Mouse (Mus musculus) MEL (cell line): ENCODE measurements at regions not wholly inside any gene's neighbourhood (a gene's known extent, or its start where the extent isn't known, plus 50 kb on each side); places are given as distances from the start of the nearest gene placed in this dataset.

ENCODE experiments used
- DNase-seq: peaks from one replicate; pipeline ENCODE4 v3.0.0; 2011; ENCODE audit warnings: low read depth, low spot score
- H3K27ac ChIP-seq: 2 replicates; pipeline ENCODE4 v1.5.1; 2012; ENCODE audit warnings: low read depth, mild to moderate bottlenecking, control low read depth, low read length, moderate library complexity; ENCODE audit not compliant: control insufficient read depth
- H3K27me3 ChIP-seq, 2 experiments: fragments of 150-350 bp in 1 of 2; sonication (generic) in 1 of 2; 2 replicates each; pipeline ENCODE4 v1.6.1; 2012; ENCODE audit warnings: low read length in 2 of 2, mild to moderate bottlenecking in 2 of 2, improper control_type of control experiment in 1 of 2, moderate library complexity in 1 of 2; ENCODE audit not compliant: insufficient read depth in 2 of 2, control insufficient read depth in 1 of 2
- H3K36me3 ChIP-seq, 2 experiments: 2 replicates each; pipeline ENCODE4 v1.6.1; 2012 to 2014; ENCODE audit warnings: low read length in 2 of 2, improper control_type of control experiment in 1 of 2, inconsistent platforms in 1 of 2, mild to moderate bottlenecking in 1 of 2; ENCODE audit not compliant: insufficient read depth in 2 of 2, control insufficient read depth in 1 of 2
- H3K4me1 ChIP-seq, 2 experiments: fragments of 150-350 bp in 1 of 2; sonication (generic) in 1 of 2; 2 replicates each; pipeline ENCODE4 v1.6.1; 2012; ENCODE audit warnings: low read length in 2 of 2, improper control_type of control experiment in 1 of 2, mild to moderate bottlenecking in 1 of 2; ENCODE audit not compliant: insufficient read depth in 2 of 2, control insufficient read depth in 1 of 2
- H3K4me3 ChIP-seq, 2 experiments: fragments of 150-350 bp in 1 of 2; sonication (generic) in 1 of 2; 2 replicates each; pipeline ENCODE4 v1.5.1; 2012; ENCODE audit warnings: low read depth in 2 of 2, low read length in 2 of 2, mild to moderate bottlenecking in 2 of 2, moderate library complexity in 2 of 2, control low read depth in 1 of 2, improper control_type of control experiment in 1 of 2; ENCODE audit not compliant: control insufficient read depth in 1 of 2, insufficient read depth in 1 of 2
- H3K79me2 ChIP-seq: 2 replicates; pipeline ENCODE4 v1.6.1; 2012; ENCODE audit warnings: mild to moderate bottlenecking, low read length, moderate library complexity; ENCODE audit not compliant: control insufficient read depth, poor library complexity, insufficient read depth
- H3K9ac ChIP-seq: 2 replicates; pipeline ENCODE4 v1.6.1; 2012; ENCODE audit warnings: low read depth, mild to moderate bottlenecking, control low read depth, low read length, moderate library complexity; ENCODE audit not compliant: control insufficient read depth, poor library complexity, severe bottlenecking
- H3K9me3 ChIP-seq: fragments of 150-350 bp; sonication (generic); replicated peaks from 2 replicates; pipeline ENCODE4 v1.6.1; 2012; ENCODE audit warnings: mild to moderate bottlenecking, low read length, improper control_type of control experiment, moderate library complexity; ENCODE audit not compliant: insufficient read depth
- CHD1 ChIP-seq: IDR thresholded peaks from 2 replicates; pipeline ENCODE4 v1.6.1; 2012; ENCODE audit warnings: low read depth, mild to moderate bottlenecking, inconsistent platforms, low read length, improper control_type of control experiment
- E2F4 ChIP-seq: IDR thresholded peaks from 2 replicates; pipeline ENCODE4 v1.6.1; 2011; ENCODE audit warnings: low read depth, low read length, improper control_type of control experiment, borderline replicate concordance
- ETS1 ChIP-seq: IDR thresholded peaks from 2 replicates; pipeline ENCODE4 v1.6.1; 2012; ENCODE audit warnings: low read depth, mild to moderate bottlenecking, inconsistent platforms, low read length, improper control_type of control experiment, moderate library complexity
- GATA1 ChIP-seq: IDR thresholded peaks from 2 replicates; pipeline ENCODE4 v1.6.1; 2011; ENCODE audit warnings: low read depth, low read length, improper control_type of control experiment
- JUND ChIP-seq: IDR thresholded peaks from 2 replicates; pipeline ENCODE4 v1.6.1; 2011; ENCODE audit warnings: low read depth, mild to moderate bottlenecking, improper control_type of control experiment, low read length
- MAFK ChIP-seq: IDR thresholded peaks from 2 replicates; pipeline ENCODE4 v1.6.1; 2011; ENCODE audit warnings: low read depth, mild to moderate bottlenecking, low read length, improper control_type of control experiment, borderline replicate concordance
- MAX ChIP-seq: IDR thresholded peaks from 2 replicates; pipeline ENCODE4 v1.6.1; 2011; ENCODE audit warnings: low read length, improper control_type of control experiment
- MYB ChIP-seq: IDR thresholded peaks from 2 replicates; pipeline ENCODE4 v1.6.1; 2011; ENCODE audit warnings: mild to moderate bottlenecking, low read depth, low read length, improper control_type of control experiment
- MYC ChIP-seq: IDR thresholded peaks from 2 replicates; pipeline ENCODE4 v1.6.1; 2011; ENCODE audit warnings: low read depth, mild to moderate bottlenecking, low read length, improper control_type of control experiment, moderate library complexity
- NELFE ChIP-seq: IDR thresholded peaks from 2 replicates; pipeline ENCODE4 v1.6.1; 2011; ENCODE audit warnings: low read depth, low read length, improper control_type of control experiment
- NRF1 ChIP-seq: IDR thresholded peaks from 2 replicates; pipeline ENCODE4 v1.6.1; 2014; ENCODE audit warnings: low read depth, mild to moderate bottlenecking, inconsistent platforms, low read length, improper control_type of control experiment, moderate library complexity; ENCODE audit not compliant: poor library complexity, insufficient read depth, severe bottlenecking
- POLR2A ChIP-seq, 2 experiments: IDR thresholded peaks; 2 replicates each; pipeline ENCODE4 v1.6.1; 2011 to 2012; ENCODE audit warnings: low read length in 2 of 2, mild to moderate bottlenecking in 2 of 2, control low read depth in 1 of 2, improper control_type of control experiment in 1 of 2, low read depth in 1 of 2, moderate library complexity in 1 of 2; ENCODE audit not compliant: control insufficient read depth in 1 of 2, insufficient read depth in 1 of 2, poor library complexity in 1 of 2
- POLR2AphosphoS2 ChIP-seq: IDR thresholded peaks from 2 replicates; pipeline ENCODE4 v1.6.1; 2011; ENCODE audit warnings: low read length, improper control_type of control experiment
- POLR2AphosphoS5 ChIP-seq: IDR thresholded peaks from 2 replicates; pipeline ENCODE4 v1.6.1; 2012; ENCODE audit warnings: low read depth, borderline replicate concordance, mild to moderate bottlenecking, inconsistent platforms, low read length, moderate library complexity, mixed read lengths
- RAD21 ChIP-seq: IDR thresholded peaks from 2 replicates; pipeline ENCODE4 v1.6.1; 2011; ENCODE audit warnings: mild to moderate bottlenecking, low read depth, low read length, improper control_type of control experiment
- RCOR1 ChIP-seq: IDR thresholded peaks from 2 replicates; pipeline ENCODE4 v1.6.1; 2012; ENCODE audit warnings: low read depth, mild to moderate bottlenecking, inconsistent platforms, low read length, improper control_type of control experiment
- SIN3A ChIP-seq: IDR thresholded peaks from 2 replicates; pipeline ENCODE4 v1.6.1; 2012; ENCODE audit warnings: low read length, improper control_type of control experiment, inconsistent platforms
- SMC3 ChIP-seq: IDR thresholded peaks from 2 replicates; pipeline ENCODE4 v1.6.1; 2011; ENCODE audit warnings: low read depth, low read length, improper control_type of control experiment
- TAL1 ChIP-seq: IDR thresholded peaks from 2 replicates; pipeline ENCODE4 v1.6.1; 2012; ENCODE audit warnings: mild to moderate bottlenecking, inconsistent platforms, low read length, moderate library complexity, mixed read lengths
- TBP ChIP-seq: IDR thresholded peaks from 2 replicates; pipeline ENCODE4 v1.8.0; 2011; ENCODE audit warnings: low read depth, low read length, improper control_type of control experiment
- USF2 ChIP-seq, 2 experiments: IDR thresholded peaks; 2 replicates each; pipeline ENCODE4 v1.6.1; 2011 to 2012; ENCODE audit warnings: improper control_type of control experiment in 2 of 2, low read length in 2 of 2, borderline replicate concordance in 1 of 2, inconsistent platforms in 1 of 2, low read depth in 1 of 2, mild to moderate bottlenecking in 1 of 2; ENCODE audit not compliant: insufficient read depth in 1 of 2
- ZC3H11A ChIP-seq: IDR thresholded peaks from 2 replicates; pipeline ENCODE4 v1.6.1; 2012; ENCODE audit warnings: low read depth, mild to moderate bottlenecking, inconsistent platforms, low read length, improper control_type of control experiment
- ZKSCAN1 ChIP-seq: IDR thresholded peaks from 2 replicates; pipeline ENCODE4 v1.6.1; 2012; ENCODE audit warnings: low read depth, mild to moderate bottlenecking, inconsistent platforms, low read length, improper control_type of control experiment, moderate library complexity
- ZNF384 ChIP-seq: IDR thresholded peaks from 2 replicates; pipeline ENCODE4 v1.6.1; 2012; ENCODE audit warnings: low read depth, mild to moderate bottlenecking, inconsistent platforms, low read length, improper control_type of control experiment

DNA sequence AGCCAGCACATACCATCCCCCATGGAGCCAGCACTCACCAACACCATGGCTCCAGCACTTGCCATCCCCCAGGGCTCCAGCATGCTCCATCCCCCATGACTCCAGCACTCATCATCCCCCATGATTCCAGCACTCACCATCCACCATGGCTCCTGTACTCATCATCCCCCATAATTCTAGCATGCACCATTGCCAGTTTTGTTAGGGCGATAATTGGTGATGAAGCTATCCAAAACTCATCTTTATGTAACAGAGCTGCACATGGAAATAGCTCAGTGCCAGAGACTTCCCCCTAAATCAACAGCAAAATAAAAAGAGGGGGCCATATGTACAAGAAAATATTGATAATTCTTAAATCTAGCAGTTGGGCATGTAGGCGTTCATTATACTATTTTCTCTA lies 188.9 kb upstream of the Gadl1 start:
- Histone ChIP-seq H3K27me3 (no peaks in the 10 kb centered on the region), H3K9ac (no peak overlapping the region), H3K27ac (no peak overlapping the region), H3K4me3 (no peak overlapping the region), H3K36me3 (no peaks in the 10 kb centered on the region), H3K9me3 (no peaks in the 10 kb centered on the region), H3K79me2 (no peaks in the 10 kb centered on the region), H3K4me1 (no peaks in the 10 kb centered on the region)
- no peak for DNase-seq
- TF ChIP-seq POLR2AphosphoS5 = no peak
- no peak for TF ChIP-seq CHD1
- TF ChIP-seq E2F4 = no peak
- TF ChIP-seq MYC = no peak

DNA sequence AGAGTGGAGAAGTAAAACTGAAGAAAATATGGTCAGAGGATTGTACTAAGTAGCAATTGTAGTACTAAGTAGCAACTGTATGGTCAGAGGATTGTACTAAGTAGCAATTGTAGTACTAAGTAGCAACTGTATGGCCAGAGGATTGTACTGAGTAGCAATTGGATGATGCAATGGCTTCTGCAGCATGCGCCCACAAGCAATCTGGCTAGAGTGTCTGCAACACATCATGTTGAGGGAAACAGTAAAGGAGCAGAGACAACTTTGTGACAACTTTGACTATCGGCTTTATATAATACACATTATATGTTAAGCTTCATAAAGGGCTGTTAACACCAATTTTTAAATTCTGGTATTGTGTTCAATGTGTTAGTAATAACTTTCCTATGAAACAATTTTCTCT lies 188.4 kb upstream of the Gadl1 start:
- Histone ChIP-seq H3K9me3 (no peaks in the 10 kb centered on the region), H3K4me3 (no peak overlapping the region), H3K27ac (no peak overlapping the region), H3K4me1 (no peaks in the 10 kb centered on the region), H3K79me2 (no peaks in the 10 kb centered on the region), H3K36me3 (no peaks in the 10 kb centered on the region), H3K9ac (no peak overlapping the region), H3K27me3 (no peaks in the 10 kb centered on the region)
- no peak for DNase-seq
- TF ChIP-seq POLR2A (IDR thresholded peaks at IDR 0.05; ENCODE audit: control insufficient read depth in 1 of 2, insufficient read depth in 1 of 2, low read depth in 1 of 2, low read length in 2 of 2, poor library complexity in 1 of 2) = no peak
- TF ChIP-seq MAX = no peak
- TF ChIP-seq TBP = no peak
- TF ChIP-seq GATA1 = no peak
- TF ChIP-seq NRF1 = no peak
- no peak for TF ChIP-seq MAFK
- TF ChIP-seq CHD1 = no peak
- TF ChIP-seq ZKSCAN1 = no peak
- TF ChIP-seq ETS1 = no peak
- TF ChIP-seq SMC3 = no peak
- TF ChIP-seq MYC = no peak
- no peak for TF ChIP-seq POLR2AphosphoS5
- no peak for TF ChIP-seq RCOR1
- TF ChIP-seq JUND = no peak
- no peak for TF ChIP-seq E2F4
- no peak for TF ChIP-seq NELFE

DNA sequence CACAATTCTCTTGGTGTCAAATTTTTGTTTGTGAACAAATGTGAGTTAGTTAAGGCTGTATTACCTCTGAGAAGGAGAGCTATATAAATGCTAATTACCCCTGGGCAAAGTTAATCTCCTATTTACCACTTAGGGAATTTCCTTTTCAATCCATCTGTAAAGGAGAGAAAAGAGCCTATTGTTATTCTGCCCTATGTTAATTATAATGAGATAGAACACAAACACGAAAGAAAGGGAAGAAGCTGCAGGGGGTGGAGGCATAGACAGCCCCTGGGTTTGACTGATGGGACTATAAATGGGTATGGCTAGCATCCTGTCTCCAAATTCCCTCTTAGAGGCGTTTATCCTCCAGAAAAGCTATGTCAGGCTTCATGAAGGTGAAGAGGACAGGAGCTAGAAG lies 185.2 kb upstream of the Gadl1 start:
- Histone ChIP-seq H3K9ac (no peak overlapping the region), H3K4me3 (no peak overlapping the region), H3K4me1 (no peaks in the 10 kb centered on the region), H3K36me3 (no peaks in the 10 kb centered on the region), H3K27ac (no peak overlapping the region), H3K27me3 (no peaks in the 10 kb centered on the region), H3K79me2 (no peaks in the 10 kb centered on the region), H3K9me3 (no peaks in the 10 kb centered on the region)
- TF ChIP-seq E2F4 = no peak
- no peak for TF ChIP-seq POLR2AphosphoS2
- TF ChIP-seq ETS1 = no peak
- no peak for TF ChIP-seq CHD1
- no peak for TF ChIP-seq USF2 (IDR thresholded peaks at IDR 0.05; ENCODE audit: borderline replicate concordance in 1 of 2, insufficient read depth in 1 of 2, low read depth in 1 of 2, low read length in 2 of 2)
- TF ChIP-seq ZKSCAN1 = no peak
- no peak for TF ChIP-seq GATA1
- TF ChIP-seq JUND = no peak
- TF ChIP-seq SIN3A = no peak
- TF ChIP-seq POLR2A (IDR thresholded peaks at IDR 0.05; ENCODE audit: control insufficient read depth in 1 of 2, insufficient read depth in 1 of 2, low read depth in 1 of 2, low read length in 2 of 2, poor library complexity in 1 of 2) = no peak
- no peak for TF ChIP-seq TAL1
- TF ChIP-seq RAD21 = no peak
- TF ChIP-seq MAX = no peak
- TF ChIP-seq MYB = no peak
- no peak for TF ChIP-seq ZNF384
- TF ChIP-seq ZC3H11A = no peak
- no peak for DNase-seq
